Mouse (Mus musculus): ENCODE measurements around the gene Btbd9.

The Btbd9 gene

GRCm38 (mm10) chr17:30235380-30235779, 340.9 kb downstream of the Btbd9 start:
- DNase-seq: no peak

GRCm38 (mm10) chr17:30232698-30233097, 343.6 kb downstream of the Btbd9 start:
- no peak for DNase-seq

GRCm38 (mm10) chr17:30231483-30231882, 344.8 kb downstream of the Btbd9 start:
- DNase-seq: no peak

GRCm38 (mm10) chr17:30230428-30230827, 345.9 kb downstream of the Btbd9 start:
- peak; percentile 97 for DNase-seq

- DNase-seq: no peak
Measured at GRCm38 (mm10) chr17:30228439-30229215, 347.7 kb downstream of the Btbd9 start.

GRCm38 (mm10) chr17:30225030-30225740, 351.1 kb downstream of the Btbd9 start:
- DNase-seq: no peak

- no peak for DNase-seq
Measured at GRCm38 (mm10) chr17:30222837-30223236, 353.5 kb downstream of the Btbd9 start.

- DNase-seq: no peak
Measured at GRCm38 (mm10) chr17:30222361-30222760, 353.9 kb downstream of the Btbd9 start.

GRCm38 (mm10) chr17:30221677-30222076, 354.6 kb downstream of the Btbd9 start:
- DNase-seq: no peak

GRCm38 (mm10) chr17:30215741-30216140, 360.5 kb downstream of the Btbd9 start:
- DNase-seq: peak; percentile 96

GRCm38 (mm10) chr17:30214393-30214792, 361.9 kb downstream of the Btbd9 start:
- no peak for DNase-seq

- no peak for DNase-seq
Measured at GRCm38 (mm10) chr17:30213371-30213770, 362.9 kb downstream of the Btbd9 start.

- no peak for DNase-seq
Measured at GRCm38 (mm10) chr17:30212647-30213046, 363.6 kb downstream of the Btbd9 start.

- DNase-seq: no peak
Measured at GRCm38 (mm10) chr17:30210936-30211335, 365.4 kb downstream of the Btbd9 start.

GRCm38 (mm10) chr17:30210262-30210661, 366.0 kb downstream of the Btbd9 start:
- no peak for DNase-seq

GRCm38 (mm10) chr17:30205062-30205825, 371.0 kb downstream of the Btbd9 start:
- no peak for DNase-seq

GRCm38 (mm10) chr17:30200283-30200682, 376.0 kb downstream of the Btbd9 start:
- no peak for DNase-seq

- DNase-seq: peak; percentile 91
Measured at GRCm38 (mm10) chr17:30199374-30200247, 376.7 kb downstream of the Btbd9 start.

- DNase-seq: peak; percentile 96
Measured at GRCm38 (mm10) chr17:30198422-30198821, 377.9 kb downstream of the Btbd9 start.

- DNase-seq: peak; percentile 90
Measured at GRCm38 (mm10) chr17:30197280-30198030, 378.8 kb downstream of the Btbd9 start.

GRCm38 (mm10) chr17:30196401-30197279, 379.6 kb downstream of the Btbd9 start:
- peak; percentile 95 for DNase-seq

Measured in heart, adult 11 months (tissue).